Mouse (Mus musculus): Measurements from ENCODE around the gene Dnajb13.

- TF ChIP-seq POLR2A (IDR thresholded peaks at IDR 0.05; ENCODE audit: borderline replicate concordance, low read depth, low read length) (no peak), CTCF (IDR thresholded peaks at IDR 0.05; ENCODE audit: low read depth, low read length) (no peak)
These were observed 49.5 kb downstream of the Dnajb13 start for GRCm38 (mm10) chr7:100465248-100465647.

Data from bone marrow macrophage, adult 2 months (primary cell).